Mouse (Mus musculus) right cerebral cortex, adult 18-20 months (tissue): ENCODE measurements around the gene Gm14443.
"Not testable (repeated sequence)": the region's sequence is repeated elsewhere in the genome, so short reads cannot be mapped to it uniquely, and the experiment has no call there.

ENCODE experiments used
- DNase-seq: peaks from one replicate; pipeline ENCODE4 v3.0.0; 2022; ENCODE audit warnings: mixed read lengths

Gene Gm14443

DNA sequence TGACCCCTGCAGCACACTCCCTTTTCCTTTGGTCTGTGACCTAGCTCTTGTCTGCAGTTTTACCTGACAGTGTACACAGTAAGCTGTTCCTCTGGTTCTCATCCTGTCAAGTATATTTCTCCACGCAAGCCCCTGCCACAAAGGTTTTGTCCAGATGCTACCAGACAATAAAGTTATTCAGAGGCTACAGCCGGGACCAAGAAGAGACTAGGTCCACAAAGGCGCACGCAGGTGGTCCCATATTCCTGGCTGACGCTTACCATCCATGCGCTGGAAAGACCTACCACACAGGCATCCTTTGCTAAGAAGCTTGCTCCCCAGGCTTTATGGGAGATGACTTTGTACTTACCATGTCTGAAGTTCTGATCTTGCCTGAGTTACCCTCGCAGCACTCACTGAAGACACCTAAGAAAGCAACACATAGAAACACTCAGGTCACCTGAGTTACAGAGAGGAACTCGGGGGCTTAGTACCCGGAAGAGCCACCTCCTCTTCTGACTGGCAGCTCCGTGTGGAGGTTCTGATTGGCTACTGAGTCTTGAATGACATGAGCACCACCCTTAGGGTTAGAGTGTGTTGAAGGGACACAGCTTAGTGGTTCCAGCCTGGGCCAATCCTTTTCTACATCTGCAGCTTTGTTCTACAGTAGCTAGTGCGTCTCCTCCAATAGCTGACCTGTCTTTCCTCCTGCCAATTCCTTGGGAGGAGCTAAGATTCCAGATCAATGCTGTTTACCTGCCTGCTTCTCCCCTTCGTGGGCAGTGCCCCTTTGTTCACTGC is at the start of gene Gm14443:
Gene Gm14443, minus strand, starts transcription at position 471 of the 780 bp plus-strand sequence.
- DNase-seq: not testable (repeated sequence)

DNA sequence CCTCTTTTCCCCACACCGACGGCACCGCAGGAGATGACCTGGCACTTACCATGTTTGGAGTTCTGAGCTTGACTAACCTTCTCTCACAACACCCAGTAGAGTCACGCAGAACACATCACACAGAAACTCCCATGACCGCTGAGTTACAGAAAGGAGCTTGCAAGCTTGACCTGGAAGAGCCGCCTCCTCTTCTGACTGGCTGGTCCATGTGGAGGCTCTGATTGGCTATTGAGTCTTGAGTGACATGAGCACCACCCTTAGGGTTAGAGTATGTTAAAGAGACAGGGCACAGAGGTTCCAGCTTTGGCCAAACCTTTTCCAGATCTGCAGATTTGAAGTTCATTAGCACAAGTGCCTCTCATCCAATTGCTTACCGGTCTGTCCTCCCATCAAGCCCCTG is 31.1 kb upstream of the Gm14443 start, which contains the start of gene Gm14391:
Gene Gm14391, minus strand, starts transcription at position 186 of the 400 bp plus-strand sequence.
- not testable (repeated sequence) for DNase-seq

- not testable (repeated sequence) for DNase-seq
These were observed 3.3 kb upstream of the Gm14443 start for GRCm38 (mm10) chr2:175179008-175179407.

DNA sequence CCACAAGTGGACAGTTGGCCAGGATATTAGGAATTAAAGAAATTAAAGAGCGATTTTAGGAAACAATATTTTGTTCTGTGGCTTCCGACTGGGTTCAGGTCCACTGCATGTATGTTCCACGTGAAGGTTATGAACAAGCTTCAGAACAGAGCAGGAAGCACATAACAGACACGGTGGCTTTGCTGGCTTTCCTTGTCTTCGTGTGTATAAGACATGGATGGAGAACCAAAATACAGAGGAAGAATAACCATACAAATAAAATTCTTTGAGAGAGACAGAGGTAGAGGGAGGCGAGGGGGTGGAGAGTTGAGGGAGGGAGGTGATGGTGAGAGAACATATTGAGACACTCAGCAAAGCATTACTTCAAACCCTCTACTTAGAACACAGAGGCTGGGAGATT is 641 bp upstream of the Gm14443 start:
- DNase-seq: no peak

- not testable (repeated sequence) for DNase-seq
These were observed 1.6 kb downstream of the Gm14443 start for GRCm38 (mm10) chr2:175174058-175174457.

- not testable (repeated sequence) for DNase-seq
These were observed 2.6 kb downstream of the Gm14443 start for GRCm38 (mm10) chr2:175172906-175173595.

GRCm38 (mm10) chr2:175172123-175172522 is 3.5 kb downstream of the Gm14443 start:
- no peak for DNase-seq

DNA sequence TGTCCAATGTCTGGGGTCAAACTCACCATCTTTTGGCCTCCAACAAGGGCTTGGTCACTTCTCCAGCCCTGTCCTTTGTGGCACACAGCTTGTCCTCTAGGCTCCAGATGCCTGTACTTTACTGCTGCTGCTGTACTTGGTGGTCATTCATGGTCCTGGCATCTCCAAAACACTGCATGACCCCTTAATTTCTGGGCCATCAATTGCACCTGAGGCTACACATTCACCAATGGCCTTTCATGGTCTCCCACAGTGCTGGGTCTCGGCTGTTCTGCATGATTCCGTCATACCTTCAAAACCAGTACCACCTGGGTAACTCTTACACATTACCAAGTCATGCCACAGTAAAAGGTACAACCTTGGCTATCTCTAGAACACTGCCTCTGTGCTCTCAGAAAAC is 8.8 kb downstream of the Gm14443 start:
- DNase-seq: not testable (repeated sequence)

GRCm38 (mm10) chr2:175165110-175165509 is 10.6 kb downstream of the Gm14443 start:
- DNase-seq: not testable (repeated sequence)

DNA sequence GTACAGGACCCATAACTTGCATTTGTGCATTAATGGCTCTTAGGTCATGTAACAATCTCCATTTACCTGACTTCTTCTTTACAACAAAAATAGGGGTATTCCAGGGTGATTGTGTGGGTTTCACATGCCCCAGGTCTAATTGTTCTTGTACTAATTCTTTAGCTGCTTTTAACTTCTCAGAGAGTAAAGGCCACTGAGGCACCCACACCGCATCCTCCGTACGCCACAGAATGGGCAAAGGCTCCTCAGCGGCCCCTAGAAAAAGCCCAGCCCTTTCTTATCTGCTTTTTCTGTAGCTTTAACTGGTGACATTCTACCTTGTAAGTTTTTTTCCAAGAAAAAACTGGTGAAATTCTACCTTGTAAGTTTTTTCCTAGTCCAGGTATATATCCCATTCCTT is 14.2 kb downstream of the Gm14443 start:
- DNase-seq: not testable (repeated sequence)

- no peak for DNase-seq
These were observed 17.0 kb downstream of the Gm14443 start for GRCm38 (mm10) chr2:175158642-175159041.

DNA sequence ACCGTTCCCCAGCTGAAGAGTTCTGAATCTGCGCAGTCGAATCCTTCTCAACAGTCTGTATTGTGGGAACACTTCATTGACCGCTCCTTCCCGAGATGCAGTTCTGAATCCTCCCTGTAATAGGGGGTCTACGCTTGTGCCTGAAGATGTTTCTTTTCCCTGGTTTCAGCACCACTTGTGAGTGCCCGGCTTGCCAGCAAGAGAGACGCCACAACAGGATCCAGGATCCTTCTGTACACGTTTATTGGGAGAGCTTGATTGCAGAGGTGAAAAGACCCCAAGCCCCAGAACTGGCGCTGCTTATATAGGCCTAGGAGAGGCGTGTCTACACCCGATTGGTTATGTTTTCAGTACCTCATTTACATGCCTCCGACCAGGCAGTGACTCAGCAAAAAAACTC is 19.0 kb downstream of the Gm14443 start:
- no peak for DNase-seq

DNA sequence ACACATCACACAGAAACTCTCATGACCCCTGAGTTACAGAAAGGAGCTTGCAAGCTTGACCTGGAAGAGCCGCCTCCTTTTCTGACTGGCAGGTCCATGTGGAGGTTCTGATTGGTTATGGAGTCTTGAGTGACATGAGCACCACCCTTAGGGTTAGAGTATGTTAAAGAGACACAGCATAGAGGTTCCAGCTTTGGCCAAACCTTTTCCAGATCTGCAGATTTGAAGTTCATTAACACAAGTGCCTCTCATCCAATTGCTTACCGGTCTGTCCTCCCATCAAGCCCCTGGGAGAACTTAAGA is 33.7 kb downstream of the Gm14443 start, which contains the start of gene Gm14399:
Gene Gm14399, minus strand, starts transcription at position 20 of the 303 bp plus-strand sequence.
- not testable (repeated sequence) for DNase-seq

GRCm38 (mm10) chr2:175141118-175141992 is 34.3 kb downstream of the Gm14443 start:
- peak; percentile 18 for DNase-seq

DNA sequence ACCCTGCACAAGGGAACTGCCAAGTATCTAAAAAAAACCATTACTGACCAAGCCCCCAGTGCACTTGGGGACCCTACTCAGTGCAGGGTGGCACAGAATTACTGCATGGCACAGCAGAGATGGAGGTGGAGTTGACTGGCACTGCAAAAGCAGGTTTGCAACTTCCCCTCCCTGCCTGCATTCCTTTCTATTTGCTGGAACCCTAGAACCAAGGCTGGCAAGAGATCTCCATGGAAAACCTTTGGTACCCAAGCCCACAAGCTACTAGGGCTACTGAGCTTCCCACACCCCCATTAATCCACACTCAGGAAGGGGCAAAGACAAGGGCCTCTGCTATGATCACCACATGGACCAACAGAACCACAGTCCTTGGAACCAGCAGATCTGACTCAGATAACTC is 35.0 kb downstream of the Gm14443 start:
- not testable (repeated sequence) for DNase-seq
